Mouse (Mus musculus): ENCODE results near the gene Prr27. TPM values are rescaled to one million over a fixed set of nuclear protein-coding genes. Genes with fewer than 3 reads are reported as not detected.

Prr27 gene
- not detected in 4 replicates for total RNA-seq (2023)

GRCm38 (mm10) chr5:87825386-87825785 is at the start of gene Prr27:
Gene Prr27 (plus strand): TSS chr5:87825686.

GRCm38 (mm10) chr5:87807782-87808181 is 17.7 kb upstream of the Prr27 start, which contains the start of gene Csn1s2b:
Gene Csn1s2b (plus strand): TSS chr5:87808082.

GRCm38 (mm10) chr5:87884729-87885128 is 59.2 kb downstream of the Prr27 start, which contains the start of gene Odam:
Gene Odam (plus strand): TSS chr5:87885029.

Other genes starting within 250 kb of the Prr27 start
- gene Sult1e1, start 234.1 kb upstream of the Prr27 start, total RNA-seq (2023) = not detected in 4 replicates
- gene Csn1s1, start 159.5 kb upstream of the Prr27 start, total RNA-seq (2023) = not detected in 4 replicates
- gene Csn2, start 126.1 kb upstream of the Prr27 start, total RNA-seq (2023) = not detected in 4 replicates
- not detected in 4 replicates for gene Csn1s2a, start 51.1 kb upstream of the Prr27 start, total RNA-seq (2023)
- gene Csn1s2b, start 17.6 kb upstream of the Prr27 start, total RNA-seq (2023) = not detected in 4 replicates
- gene Odam, start 59.3 kb downstream of the Prr27 start, total RNA-seq (2023) = not detected in 4 replicates
- not detected in 4 replicates for gene Csn3, start 99.9 kb downstream of the Prr27 start, total RNA-seq (2023)
- not detected in 4 replicates for gene 2310003L06Rik, start 143.8 kb downstream of the Prr27 start, total RNA-seq (2023)
- not detected in 4 replicates for gene Gm28434, start 143.8 kb downstream of the Prr27 start, total RNA-seq (2023)
- gene Cabs1, start 153.8 kb downstream of the Prr27 start, total RNA-seq (2023) = not detected in 4 replicates
- gene Smr3a, start 176.9 kb downstream of the Prr27 start, total RNA-seq (2023) = not detected in 4 replicates